Mouse (Mus musculus): ENCODE measurements around the gene Krt84. TPM values are rescaled to one million over a fixed set of nuclear protein-coding genes. Genes with fewer than 3 reads are reported as not detected.

The Krt84 gene
- polyA plus RNA-seq, 1 experiment from 2014 or later = not detected

Small RNA genes lying within 50 kb of the gene (microRNA-seq; reads per million reads assigned to microRNA genes)
- gene Gm44393 (not detected), gene Gm44460 (not detected)

Other genes with a start within 250 kb of the Krt84 start
- 66.9 and 67.4 TPM in 2 replicates for gene Atg101, start 248.5 kb downstream of the Krt84 start, polyA plus RNA-seq (2016; fragmentation: Nextera tagmentation; extraction: Ambion mirVana)
- gene 6030408B16Rik, start 239.6 kb downstream of the Krt84 start, polyA plus RNA-seq (2016; fragmentation: Nextera tagmentation; extraction: Ambion mirVana) = 4.5 and 4.7 TPM in 2 replicates
- gene Krt80, start 162.7 kb downstream of the Krt84 start, polyA plus RNA-seq (2016; fragmentation: Nextera tagmentation; extraction: Ambion mirVana) = 0.09 and 0.26 TPM in 2 replicates
- 21.2 and 24.3 TPM in 2 replicates for gene Krt7, start 121.8 kb downstream of the Krt84 start, polyA plus RNA-seq (2016; fragmentation: Nextera tagmentation; extraction: Ambion mirVana)
- 0.29 and 0.56 TPM in 2 replicates for gene Krt87, start 94.0 kb downstream of the Krt84 start, polyA plus RNA-seq (2016; fragmentation: Nextera tagmentation; extraction: Ambion mirVana)
- gene Krt88, start 85.1 kb downstream of the Krt84 start, polyA plus RNA-seq (2016; fragmentation: Nextera tagmentation; extraction: Ambion mirVana) = not detected in 2 replicates
- gene Krt81, start 69.1 kb downstream of the Krt84 start, polyA plus RNA-seq (2016; fragmentation: Nextera tagmentation; extraction: Ambion mirVana) = not detected in 2 replicates
- gene Krt86, start 59.3 kb downstream of the Krt84 start, polyA plus RNA-seq (2016; fragmentation: Nextera tagmentation; extraction: Ambion mirVana) = not detected in 2 replicates
- not detected in 2 replicates for gene Krt83, start 41.3 kb downstream of the Krt84 start, polyA plus RNA-seq (2016; fragmentation: Nextera tagmentation; extraction: Ambion mirVana)
- not detected in 2 replicates for gene Gm49425, start 15.6 kb downstream of the Krt84 start, polyA plus RNA-seq (2016; fragmentation: Nextera tagmentation; extraction: Ambion mirVana)
- not detected in 2 replicates for gene Krt82, start 17.8 kb upstream of the Krt84 start, polyA plus RNA-seq (2016; fragmentation: Nextera tagmentation; extraction: Ambion mirVana)
- gene Krt90, start 30.1 kb upstream of the Krt84 start, polyA plus RNA-seq (2016; fragmentation: Nextera tagmentation; extraction: Ambion mirVana) = 0.08 and 0.24 TPM in 2 replicates
- gene Krt75, start 41.1 kb upstream of the Krt84 start, polyA plus RNA-seq (2016; fragmentation: Nextera tagmentation; extraction: Ambion mirVana) = 0.27 and 0.30 TPM in 2 replicates
- not detected in 2 replicates for gene Gm5414, start 95.4 kb upstream of the Krt84 start, polyA plus RNA-seq (2016; fragmentation: Nextera tagmentation; extraction: Ambion mirVana)
- not detected in 2 replicates for gene Gm5478, start 114.6 kb upstream of the Krt84 start, polyA plus RNA-seq (2016; fragmentation: Nextera tagmentation; extraction: Ambion mirVana)
- not detected in 2 replicates for gene Krt6b, start 147.5 kb upstream of the Krt84 start, polyA plus RNA-seq (2016; fragmentation: Nextera tagmentation; extraction: Ambion mirVana)
- gene Krt6a, start 161.5 kb upstream of the Krt84 start, polyA plus RNA-seq (2016; fragmentation: Nextera tagmentation; extraction: Ambion mirVana) = 0.55 and 0.59 TPM in 2 replicates
- 101 and 109 TPM in 2 replicates for gene Krt5, start 180.1 kb upstream of the Krt84 start, polyA plus RNA-seq (2016; fragmentation: Nextera tagmentation; extraction: Ambion mirVana)
- gene Krt71, start 210.3 kb upstream of the Krt84 start, polyA plus RNA-seq (2016; fragmentation: Nextera tagmentation; extraction: Ambion mirVana) = not detected in 2 replicates